Mouse (Mus musculus): ENCODE results near the gene Tirap.

GRCm38 (mm10) chr9:35139231-35139744 is 60.8 kb downstream of the Tirap start:
- TF ChIP-seq CTCF (IDR thresholded peaks at IDR 0.05; ENCODE audit: low read depth) (no peak), EP300 (IDR thresholded peaks at IDR 0.05; ENCODE audit: low read depth) (no peak)

Data from heart, postnatal 0 days (tissue).